Mouse (Mus musculus) Patski (cell line): ENCODE results near the gene Cryl1. TPM values are rescaled to one million over a fixed set of nuclear protein-coding genes. Genes with fewer than 3 reads are reported as not detected.

ENCODE experiments used
- ATAC-seq: fragments of 100-300 bp; one replicate; pipeline ENCODE4 v1.8.0; 2021
- CTCF ChIA-PET: fragments of 350-600 bp; sonication (Branson Sonifier 250); formaldehyde crosslinking; loops from one replicate; lab custom pipeline; 2022; ENCODE audit warnings: inconsistent platforms; lab: Charles Lee
- POLR2A ChIA-PET: fragments of 350-600 bp; sonication (Branson Sonifier 250); formaldehyde crosslinking; loops from one replicate; lab custom pipeline; 2022; ENCODE audit warnings: antibody characterized with exemption, inconsistent platforms; lab: Charles Lee
- DNase-seq: peaks from one replicate; pipeline ENCODE4 v3.0.0-alpha.2; 2011; ENCODE audit warnings: low read depth, low spot score
- H3K27me3 ChIP-seq: fragments of 371-371 bp; one replicate; pipeline ENCODE4 v1.5.1; 2021
- CTCF ChIP-seq: fragments of 100-300 bp; IDR thresholded peaks from one replicate; pipeline ENCODE4 v1.5.1; 2021
- in situ Hi-C: fragments of 300-500 bp; cut with MboI; formaldehyde crosslinking; loops from 3 replicates; pipeline ENCODE4 v1.11.1; 2018; ENCODE audit warnings: low pct_unique_long_range_greater_than_20kb, mixed read lengths
- polyA plus RNA-seq: library from polyadenylated mRNA; unstranded; gene quantifications from one replicate; pipeline ENCODE4 v1.2.3, GENCODE M21; 2021

Gene Cryl1
- polyA plus RNA-seq, 1 experiment from 2014 or later = 5.9 TPM

DNA sequence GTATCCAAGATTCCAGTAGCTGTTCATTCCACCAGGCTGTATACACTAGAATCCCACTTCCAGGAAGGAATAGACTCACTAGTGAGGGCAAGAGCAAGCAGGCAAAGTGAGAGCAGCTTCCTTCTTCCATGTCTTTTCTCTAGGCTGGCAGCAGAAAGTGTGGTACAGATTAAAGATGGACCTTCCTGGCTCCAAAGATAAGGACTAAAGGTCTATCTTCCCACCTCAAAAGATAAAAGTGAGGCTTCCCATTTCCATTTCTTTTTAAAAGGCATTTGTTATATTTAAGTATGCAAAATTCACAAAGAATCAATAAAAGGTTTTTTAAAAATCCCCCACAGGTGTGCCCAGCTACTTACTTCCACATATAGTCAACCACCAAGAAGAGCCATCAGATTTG, 4.5 kb upstream of the Cryl1 start:
- CTCF ChIA-PET = no interaction called here
- in situ Hi-C loops = loop anchor here (25.0 kb wide), 1 partner anchor 441 kb away; no protein-coding TSS in a partner anchor
- peaks cover 5% of the 10 kb centered on the region for H3K27me3 ChIP-seq
- no peak for TF ChIP-seq CTCF
- DNase-seq (no peak), ATAC-seq (no peak)
- POLR2A ChIA-PET = no interaction called here

DNA sequence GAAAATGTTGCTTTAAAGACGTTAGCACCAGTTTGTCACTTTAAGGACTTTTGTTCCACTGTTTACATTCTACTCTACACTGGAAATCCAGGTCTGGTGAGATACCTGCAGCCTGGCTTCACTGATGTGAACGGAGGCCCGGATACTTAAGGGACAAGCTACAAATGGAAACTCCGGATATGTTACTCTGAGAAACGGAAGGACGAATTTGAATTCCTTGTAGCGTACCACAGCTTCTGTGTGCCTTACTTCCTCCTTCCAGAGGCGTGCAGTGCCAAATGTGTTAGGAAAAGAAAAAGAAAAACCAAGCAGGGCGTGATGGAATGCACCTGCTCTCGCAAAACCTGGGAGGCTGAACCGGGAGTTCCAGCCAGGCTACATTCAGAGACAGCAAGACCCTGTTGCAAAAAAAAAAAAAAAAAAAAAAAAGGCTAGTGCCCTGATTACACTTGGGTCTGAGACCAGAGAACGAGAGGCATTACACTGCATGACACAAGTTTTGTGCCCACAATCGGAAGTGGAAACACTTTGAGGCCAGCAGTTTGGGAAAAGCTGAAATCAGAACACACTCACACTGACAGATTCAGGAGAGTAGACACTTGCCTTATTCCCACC, 591 bp upstream of the Cryl1 start:
- no peak for ATAC-seq
- POLR2A ChIA-PET = interaction anchor here (0.7 to 1.1 kb wide), 2 partner anchors 10 to 16 kb away, joined by 3 to 9 read pairs; no protein-coding TSS in a partner anchor
- no peak for TF ChIP-seq CTCF
- DNase-seq = no peak
- in situ Hi-C loops = loop anchor here (25.0 kb wide), 1 partner anchor 1713 kb away; no protein-coding TSS in a partner anchor
- H3K27me3 ChIP-seq = peaks cover 5% of the 10 kb centered on the region
- CTCF ChIA-PET = interaction anchor here (1.7 kb wide), 1 partner anchor 14 kb away, joined by 3 read pairs; no protein-coding TSS in a partner anchor

DNA sequence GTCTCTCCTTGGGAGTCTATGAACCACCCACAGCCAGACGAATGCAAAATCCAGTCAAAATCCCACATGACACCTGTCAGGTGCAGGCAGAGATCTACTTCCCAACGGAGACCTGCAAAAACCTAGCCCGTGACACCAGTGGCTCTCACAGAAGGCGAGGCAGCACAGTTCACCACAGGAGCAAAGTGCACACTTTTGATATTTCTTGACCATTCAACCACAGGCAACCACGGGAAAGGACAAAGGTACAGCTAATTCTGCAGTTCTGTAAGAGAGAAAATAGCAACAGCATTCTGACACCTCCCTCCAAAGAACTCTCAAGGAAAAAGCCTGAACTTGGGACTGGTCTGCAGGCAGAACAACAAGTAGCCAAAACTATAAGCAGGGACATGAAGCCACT, 1.1 kb downstream of the Cryl1 start:
- in situ Hi-C loops = loop anchor here (25.0 kb wide), 1 partner anchor 1715 kb away; no protein-coding TSS in a partner anchor
- H3K27me3 ChIP-seq = peaks cover 5% of the 10 kb centered on the region
- ChIA-PET CTCF (interaction anchor here (1.7 kb wide), 1 partner anchor 12 kb away, joined by 3 read pairs; no protein-coding TSS in a partner anchor), POLR2A (interaction anchor here (1.6 kb wide), 1 partner anchor 31 kb away, joined by 4 read pairs; no protein-coding TSS in a partner anchor)
- ATAC-seq (no peak), DNase-seq (no peak)
- TF ChIP-seq CTCF = no peak

DNA sequence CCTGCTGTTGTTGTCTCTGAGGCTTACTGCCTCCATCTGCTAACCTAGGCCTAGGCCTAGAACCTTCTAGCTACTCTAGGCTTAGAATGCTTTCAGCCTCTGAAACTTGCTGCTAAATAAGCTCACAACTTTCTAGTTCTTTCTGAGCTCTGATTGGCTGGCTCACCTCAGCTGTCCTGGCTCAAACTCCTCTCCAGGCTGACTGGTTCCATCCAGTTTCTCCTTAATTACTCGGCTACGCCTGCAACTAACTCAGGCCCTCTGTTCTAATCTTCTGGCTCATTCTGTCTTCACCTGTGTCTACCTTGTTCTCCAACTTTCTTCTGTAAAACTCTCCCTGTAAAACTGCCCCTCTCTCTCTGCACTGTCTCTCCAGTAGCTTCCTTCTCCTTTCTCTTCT, 2.9 kb downstream of the Cryl1 start:
- DNase-seq (no peak), ATAC-seq (no peak)
- ChIA-PET POLR2A (interaction anchor here (0.9 kb wide), 1 partner anchor 10 kb away, joined by 3 read pairs; no protein-coding TSS in a partner anchor), CTCF (no interaction called here)
- H3K27me3 ChIP-seq = peaks cover 5% of the 10 kb centered on the region
- in situ Hi-C loops = loop anchor here (25.0 kb wide), 1 partner anchor 1717 kb away; no protein-coding TSS in a partner anchor
- TF ChIP-seq CTCF = no peak

DNA sequence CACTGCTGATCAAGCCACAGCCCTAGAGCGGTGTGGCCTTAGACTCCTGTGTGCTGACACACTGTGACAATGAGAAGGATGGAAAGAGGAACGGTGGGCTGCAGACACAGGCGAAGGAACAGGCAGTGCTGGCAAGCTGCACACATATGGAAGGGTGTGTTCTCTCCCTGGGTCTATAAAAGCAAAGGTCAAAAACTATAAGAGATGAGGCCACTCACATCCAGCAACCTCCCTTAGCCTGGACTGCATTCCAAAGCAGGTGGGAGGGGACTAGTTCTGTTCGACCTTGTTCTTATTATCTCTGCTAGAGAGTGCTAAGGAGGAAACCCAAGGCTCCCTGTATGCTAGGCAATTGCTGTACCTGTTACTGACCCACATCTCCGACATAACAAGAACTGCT, 6.1 kb downstream of the Cryl1 start:
- ChIA-PET POLR2A (interaction anchor here (0.6 kb wide), 1 partner anchor 18 kb away, joined by 3 read pairs; no protein-coding TSS in a partner anchor), CTCF (interaction anchor here (1.0 kb wide), 1 partner anchor 284 kb away, joined by 3 read pairs; no protein-coding TSS in a partner anchor)
- DNase-seq (no peak), ATAC-seq (no peak)
- H3K27me3 ChIP-seq = no peaks in the 10 kb centered on the region
- TF ChIP-seq CTCF = no peak
- in situ Hi-C loops = loop anchor here (25.0 kb wide), 1 partner anchor 1720 kb away; no protein-coding TSS in a partner anchor

DNA sequence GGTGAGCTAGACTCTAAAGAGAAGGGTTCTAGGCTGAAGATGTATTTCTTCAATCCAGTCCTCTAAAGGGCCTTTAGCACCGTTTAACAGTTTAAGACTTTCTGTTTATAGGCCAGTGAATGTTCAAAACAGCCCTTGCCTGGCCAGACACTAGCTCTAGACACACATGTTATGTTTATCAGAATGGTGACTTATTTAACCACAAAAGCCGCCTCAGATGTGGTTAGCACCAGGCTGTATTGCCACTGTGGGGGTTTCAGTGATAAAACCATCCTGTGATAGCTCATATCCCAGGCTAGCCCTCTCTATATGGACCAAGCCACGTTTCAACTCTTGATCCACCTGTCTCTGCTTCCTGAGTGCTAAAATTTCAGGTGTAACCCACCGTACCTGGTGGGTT, 6.7 kb downstream of the Cryl1 start:
- POLR2A ChIA-PET = interaction anchor here (0.6 kb wide), 1 partner anchor 19 kb away, joined by 3 read pairs; no protein-coding TSS in a partner anchor
- DNase-seq = no peak
- no peaks in the 10 kb centered on the region for H3K27me3 ChIP-seq
- no peak for ATAC-seq
- in situ Hi-C loops = loop anchor here (25.0 kb wide), 1 partner anchor 1721 kb away; no protein-coding TSS in a partner anchor
- TF ChIP-seq CTCF = no peak
- CTCF ChIA-PET = interaction anchor here (1.0 kb wide), 1 partner anchor 284 kb away, joined by 3 read pairs; no protein-coding TSS in a partner anchor

DNA sequence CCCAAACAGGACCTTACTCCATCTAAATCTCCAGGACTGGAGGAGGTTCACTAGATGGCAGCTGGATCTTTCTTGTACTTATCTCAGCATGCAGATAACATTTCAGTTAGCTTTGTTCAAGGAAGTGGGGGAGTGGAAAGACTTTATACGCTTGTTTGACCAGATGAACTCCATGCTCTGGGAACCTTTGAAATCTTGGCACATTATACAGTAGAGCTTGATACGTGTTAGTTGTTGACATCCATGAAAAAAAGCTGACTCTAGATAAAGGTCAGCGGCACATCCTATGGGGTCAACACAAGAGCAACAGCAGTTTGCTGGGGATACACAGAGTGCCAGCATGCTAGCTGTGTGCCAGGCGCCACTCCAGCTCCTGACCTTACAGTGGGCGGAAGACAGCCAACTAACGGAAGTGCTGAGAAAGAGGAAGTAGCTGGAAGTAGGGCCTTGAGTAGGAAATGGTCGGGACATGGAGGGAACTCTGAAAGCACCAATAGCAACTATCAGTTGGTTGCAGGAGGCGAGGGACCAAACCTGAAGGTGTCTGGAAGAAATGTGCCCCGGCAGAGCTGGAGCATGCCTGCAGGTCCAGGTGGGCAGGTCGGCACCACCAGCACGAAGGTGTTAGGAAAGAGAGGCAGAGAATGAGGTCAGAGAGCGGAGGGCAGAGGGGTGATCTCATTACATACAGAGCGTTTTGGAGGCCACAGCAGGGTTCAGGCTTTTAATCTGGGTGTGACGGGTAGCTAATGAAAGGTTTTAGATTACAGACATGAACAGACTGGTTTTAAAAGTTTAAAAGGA, 11.4 kb downstream of the Cryl1 start:
- no peak for ATAC-seq
- DNase-seq = no peak

DNA sequence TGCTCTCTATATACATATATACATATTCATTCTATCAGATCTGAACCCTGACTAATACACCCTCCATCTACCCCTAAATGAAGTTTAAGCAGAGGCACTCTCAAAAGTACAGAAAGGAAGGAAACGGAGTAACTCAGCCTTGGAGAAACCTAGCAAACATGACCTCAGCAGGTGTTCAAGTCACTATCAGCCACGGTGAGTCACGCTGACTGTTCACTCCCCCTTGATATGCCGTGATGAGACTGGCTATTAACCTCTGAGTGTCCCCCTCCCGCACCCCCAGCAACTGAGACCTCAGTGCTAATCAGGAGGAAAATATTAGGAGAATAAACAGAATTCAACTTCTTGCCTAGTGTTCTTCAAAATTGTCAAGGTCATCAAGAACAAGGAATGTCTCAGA, 12.7 kb downstream of the Cryl1 start:
- ChIA-PET CTCF (interaction anchor here (1.0 kb wide), 1 partner anchor 12 kb away, joined by 3 read pairs; the partner anchor contains the start of gene Cryl1), POLR2A (no interaction called here)
- H3K27me3 ChIP-seq = no peaks in the 10 kb centered on the region
- TF ChIP-seq CTCF = no peak
- no peak for ATAC-seq
- DNase-seq = no peak
- in situ Hi-C loops = loop anchor here (25.0 kb wide), 1 partner anchor 1727 kb away; no protein-coding TSS in a partner anchor

More for the DNA sequence above, 11.4 kb downstream of the Cryl1 start:
- CTCF ChIA-PET = no interaction called here
- POLR2A ChIA-PET = interaction anchor here (0.7 kb wide), 1 partner anchor 11 kb away, joined by 3 read pairs; the partner anchor contains the start of gene Cryl1
- in situ Hi-C loops = loop anchor here (25.0 kb wide), 1 partner anchor 1725 kb away; no protein-coding TSS in a partner anchor
- H3K27me3 ChIP-seq = no peaks in the 10 kb centered on the region
- TF ChIP-seq CTCF = no peak

DNA sequence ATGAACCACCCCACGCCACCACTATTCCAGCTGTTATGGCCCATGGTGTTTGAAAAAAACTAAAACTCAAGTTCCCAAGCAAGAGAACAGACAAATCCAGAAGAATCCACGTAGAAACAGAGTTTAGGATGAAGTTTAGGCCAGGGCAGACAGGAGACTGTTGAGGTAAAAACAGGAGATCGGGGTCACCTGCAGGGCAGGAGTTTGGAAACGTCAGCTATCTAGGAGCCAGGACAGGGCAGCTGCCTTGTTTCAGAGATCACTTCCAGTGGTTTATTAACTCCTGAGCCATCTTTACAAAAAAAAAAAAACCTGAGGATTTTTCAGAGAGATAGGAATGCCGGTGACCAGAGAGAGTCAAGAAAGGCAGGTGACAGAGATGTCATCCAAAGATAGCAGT, 20.8 kb downstream of the Cryl1 start:
- ChIA-PET CTCF (no interaction called here), POLR2A (no interaction called here)
- no peaks in the 10 kb centered on the region for H3K27me3 ChIP-seq
- ATAC-seq (no peak), DNase-seq (no peak)
- in situ Hi-C loops = loop anchor here (25.0 kb wide), 1 partner anchor 1735 kb away; no protein-coding TSS in a partner anchor
- no peak for TF ChIP-seq CTCF

DNA sequence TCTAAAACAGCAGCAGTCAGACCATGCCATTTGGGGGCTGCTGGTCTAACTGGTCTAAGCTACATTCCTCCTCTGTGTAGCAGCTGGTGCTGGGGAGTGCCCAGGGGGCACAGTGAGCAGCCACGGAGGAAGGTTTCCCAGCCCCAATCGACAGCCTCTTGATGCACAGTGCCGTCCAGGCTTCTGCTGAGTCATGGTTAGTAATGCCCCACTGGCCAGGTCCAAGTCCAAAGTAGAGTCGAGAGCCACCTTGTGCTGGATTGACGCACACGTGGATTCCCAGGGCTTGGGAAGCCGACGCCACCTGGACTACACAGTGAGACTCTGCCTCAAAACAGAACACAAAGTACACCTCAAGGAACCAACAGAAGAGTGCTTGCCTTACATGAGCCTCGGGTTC, 21.4 kb downstream of the Cryl1 start:
- TF ChIP-seq CTCF = no peak
- H3K27me3 ChIP-seq = no peaks in the 10 kb centered on the region
- no peak for DNase-seq
- POLR2A ChIA-PET = no interaction called here
- CTCF ChIA-PET = no interaction called here
- in situ Hi-C loops = loop anchor here (25.0 kb wide), 1 partner anchor 1735 kb away; no protein-coding TSS in a partner anchor
- no peak for ATAC-seq
